Mouse (Mus musculus): ENCODE data around the gene Tsga10ip. TPM values are rescaled to one million over a fixed set of nuclear protein-coding genes. Genes with fewer than 3 reads are reported as not detected.
"Not testable (repeated sequence)": the region's sequence is repeated elsewhere in the genome, so short reads cannot be mapped to it uniquely, and the experiment has no call there.

Gene Tsga10ip
- polyA plus RNA-seq, 1 experiment from 2014 or later: not detected

DNA sequence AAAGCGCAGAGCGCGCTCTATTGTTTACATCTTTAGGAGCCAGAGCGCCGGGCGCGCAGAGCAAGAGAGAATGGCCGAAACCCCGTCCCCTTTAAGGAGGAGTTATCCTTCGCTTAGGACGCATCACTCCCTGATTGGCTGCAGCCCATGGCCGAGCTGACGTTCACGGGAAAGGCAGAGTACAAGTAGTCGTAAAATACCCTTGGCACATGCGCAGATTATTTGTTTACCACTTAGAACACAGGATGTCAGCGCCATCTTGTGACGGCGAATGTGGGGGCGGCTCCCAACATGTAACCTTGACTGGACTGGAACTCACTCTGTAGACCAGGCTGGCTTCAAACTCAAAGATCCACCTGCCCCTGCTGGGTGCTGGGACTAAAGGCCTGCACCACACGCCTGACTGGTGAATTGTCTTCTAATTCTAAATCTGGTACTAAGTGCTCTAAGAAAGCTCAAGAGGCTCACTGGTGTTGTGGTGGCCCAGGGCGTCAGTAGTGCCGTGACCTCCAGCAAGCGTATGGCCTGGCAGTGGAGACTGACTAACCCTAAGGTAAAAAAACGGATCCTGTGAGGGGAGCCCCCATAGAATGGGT is 4.3 kb upstream of the Tsga10ip start:
- H3K27ac ChIP-seq (replicated peaks): peak overlapping the region; percentile 89
- ATAC-seq (ENCODE audit: low FRiP score, low read depth): peak; percentile 85
- peak overlapping the region; percentile 62 for H3K4me2 ChIP-seq
- H3K9me3 ChIP-seq, H3K36me3 ChIP-seq, H3K27me3 ChIP-seq: not testable (repeated sequence)
- H3K9ac ChIP-seq: peak overlapping the region; percentile 63
- WGBS: 11% methylated on average over 25 of the region's 25 CpGs
- H3K4me1 ChIP-seq (replicated peaks): peaks cover 15% of the 10 kb centered on the region
- peak overlapping the region; percentile 52 for H3K4me3 ChIP-seq

DNA sequence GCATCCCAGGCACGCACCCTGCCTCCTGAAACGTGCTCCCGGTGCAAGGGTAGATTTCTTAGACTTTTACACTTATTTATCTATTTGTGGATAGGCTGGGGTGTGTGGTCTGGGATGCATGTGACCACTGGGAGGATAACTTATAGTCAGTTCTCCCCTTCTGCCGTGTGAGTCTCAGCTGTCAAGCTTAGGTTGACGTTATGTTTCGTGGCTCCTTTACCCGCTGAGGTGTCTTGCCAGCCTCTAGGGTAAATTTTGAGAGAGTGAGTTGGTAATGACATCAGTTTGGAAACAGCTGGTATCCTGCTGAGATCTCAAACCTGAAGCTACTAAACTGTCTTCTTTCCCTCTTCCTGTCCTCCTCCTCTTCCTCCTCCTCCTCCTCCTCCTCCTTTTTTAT is 3.6 kb upstream of the Tsga10ip start:
- peak overlapping the region; percentile 28 for H3K9ac ChIP-seq

DNA sequence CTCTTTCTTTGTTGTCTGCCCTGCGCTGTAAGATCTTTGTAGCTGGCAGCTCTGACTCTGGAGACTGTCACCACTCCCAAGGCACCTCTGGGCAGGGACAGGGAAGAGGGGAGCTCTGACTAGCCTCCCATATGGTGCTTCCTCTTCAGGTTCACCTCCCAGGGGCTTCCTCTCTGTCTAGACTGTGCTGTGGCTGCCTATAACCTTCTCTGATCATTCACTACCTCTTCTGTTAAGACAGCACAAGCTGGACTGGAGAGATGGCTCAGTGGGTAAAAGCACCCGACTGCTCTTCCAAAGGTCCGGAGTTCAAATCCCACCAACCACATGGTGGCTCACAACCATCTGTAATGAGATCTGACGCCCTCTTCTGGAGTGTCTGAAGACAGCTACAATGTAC is 1.3 kb downstream of the Tsga10ip start:
- 73% methylated on average over 4 of the region's 4 CpGs for WGBS
- H3K4me3 ChIP-seq; H3K9ac ChIP-seq; H3K27me3 ChIP-seq; H3K27ac ChIP-seq (replicated peaks); H3K9me3 ChIP-seq; ATAC-seq (ENCODE audit: low FRiP score, low read depth); H3K4me1 ChIP-seq (replicated peaks); H3K4me2 ChIP-seq; H3K36me3 ChIP-seq: not testable (repeated sequence)

More for the DNA sequence above, 3.6 kb upstream of the Tsga10ip start:
- no peak for ATAC-seq (ENCODE audit: low FRiP score, low read depth)
- H3K4me1 ChIP-seq (replicated peaks): peaks cover 15% of the 10 kb centered on the region
- H3K36me3 ChIP-seq: no peaks in the 10 kb centered on the region
- H3K27ac ChIP-seq (replicated peaks): peak overlapping the region; percentile 62; the same call in 1 of the 2 replicates
- H3K9me3 ChIP-seq: no peaks in the 10 kb centered on the region
- H3K4me2 ChIP-seq: peak overlapping the region; percentile 55
- 29% methylated on average over 7 of the region's 7 CpGs for WGBS
- peak overlapping the region; percentile 35 for H3K4me3 ChIP-seq
- no peaks in the 10 kb centered on the region for H3K27me3 ChIP-seq

DNA sequence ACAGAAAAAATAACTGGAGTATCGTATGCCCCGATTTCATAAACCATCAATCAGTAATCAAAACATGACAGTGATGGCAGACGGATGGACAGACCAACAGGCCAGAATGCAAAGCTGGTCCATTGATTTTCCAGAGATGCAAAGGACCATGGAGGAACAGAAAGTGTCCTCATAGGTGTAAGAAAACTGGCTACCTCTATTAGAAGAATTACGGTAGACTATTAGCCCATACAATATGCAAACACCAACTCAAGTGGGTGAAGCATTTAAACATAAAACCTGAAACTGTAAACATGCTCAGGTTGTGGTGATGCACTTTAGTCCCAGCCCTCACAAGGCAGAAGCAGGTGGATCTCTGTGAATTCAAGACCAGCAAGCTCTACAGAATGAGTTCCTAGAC is 7.0 kb downstream of the Tsga10ip start:
- Histone ChIP-seq H3K27ac (replicated peaks) (no peak overlapping the region), H3K27me3 (no peaks in the 10 kb centered on the region), H3K4me3 (no peak overlapping the region), H3K36me3 (no peaks in the 10 kb centered on the region), H3K4me1 (replicated peaks) (peaks cover 5% of the 10 kb centered on the region), H3K4me2 (no peak overlapping the region), H3K9ac (no peak overlapping the region), H3K9me3 (no peaks in the 10 kb centered on the region)
- WGBS: 71% methylated on average over 4 of the region's 4 CpGs
- ATAC-seq (ENCODE audit: low FRiP score, low read depth): no peak

DNA sequence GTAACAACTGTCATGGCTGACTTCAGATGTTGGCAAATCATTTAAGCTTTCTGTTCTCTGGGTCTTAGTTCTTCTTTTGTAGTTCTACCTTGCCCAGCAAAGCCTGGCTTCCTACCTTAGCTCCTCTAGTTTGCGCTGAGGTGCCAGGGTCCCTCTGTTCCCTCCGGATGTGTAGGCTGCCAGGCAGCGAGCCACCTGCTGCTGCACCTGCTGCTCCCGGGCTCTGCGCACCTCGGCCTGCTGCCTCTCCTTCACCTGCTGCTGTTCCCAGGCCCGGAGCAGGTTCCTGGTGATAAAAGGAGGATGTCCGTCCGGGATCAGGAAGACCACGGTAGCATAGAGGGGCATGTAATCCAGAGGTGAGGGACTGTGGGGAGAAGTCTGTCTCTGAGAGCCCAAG is 8.2 kb downstream of the Tsga10ip start:
- Histone ChIP-seq H3K9ac (no peak overlapping the region), H3K4me3 (no peak overlapping the region), H3K4me1 (replicated peaks) (peaks cover 17% of the 10 kb centered on the region), H3K27ac (replicated peaks) (no peak overlapping the region), H3K9me3 (no peaks in the 10 kb centered on the region), H3K36me3 (no peaks in the 10 kb centered on the region), H3K27me3 (no peaks in the 10 kb centered on the region), H3K4me2 (no peak overlapping the region)
- no peak for ATAC-seq (ENCODE audit: low FRiP score, low read depth)
- 56% methylated on average over 10 of the region's 10 CpGs for WGBS

DNA sequence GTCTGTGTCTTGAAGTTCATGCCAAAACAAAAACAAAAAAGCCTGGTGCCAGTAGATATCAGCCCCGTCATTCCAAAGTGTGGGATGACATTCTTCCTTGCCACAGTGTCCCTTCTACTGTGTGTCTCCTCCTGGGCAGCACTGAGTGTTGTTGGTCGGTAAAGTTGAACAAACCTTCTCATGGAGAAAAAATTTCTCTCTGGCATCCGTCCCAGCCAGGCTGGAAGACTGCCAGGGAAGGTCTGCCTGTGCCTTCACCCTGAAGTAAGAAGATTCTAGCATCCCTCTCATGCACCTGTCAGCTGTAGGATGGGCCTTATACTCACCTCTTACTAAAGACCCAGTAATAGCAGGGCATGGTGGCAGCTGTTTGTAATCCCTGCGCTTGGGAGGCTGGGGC is 9.4 kb downstream of the Tsga10ip start:
- Histone ChIP-seq H3K9ac (no peak overlapping the region), H3K4me1 (replicated peaks) (peaks cover 18% of the 10 kb centered on the region), H3K9me3 (no peaks in the 10 kb centered on the region), H3K4me3 (no peak overlapping the region), H3K27me3 (no peaks in the 10 kb centered on the region), H3K4me2 (no peak overlapping the region), H3K36me3 (no peaks in the 10 kb centered on the region), H3K27ac (replicated peaks) (no peak overlapping the region)
- ATAC-seq (ENCODE audit: low FRiP score, low read depth): no peak
- 57% methylated on average over 4 of the region's 4 CpGs for WGBS

DNA sequence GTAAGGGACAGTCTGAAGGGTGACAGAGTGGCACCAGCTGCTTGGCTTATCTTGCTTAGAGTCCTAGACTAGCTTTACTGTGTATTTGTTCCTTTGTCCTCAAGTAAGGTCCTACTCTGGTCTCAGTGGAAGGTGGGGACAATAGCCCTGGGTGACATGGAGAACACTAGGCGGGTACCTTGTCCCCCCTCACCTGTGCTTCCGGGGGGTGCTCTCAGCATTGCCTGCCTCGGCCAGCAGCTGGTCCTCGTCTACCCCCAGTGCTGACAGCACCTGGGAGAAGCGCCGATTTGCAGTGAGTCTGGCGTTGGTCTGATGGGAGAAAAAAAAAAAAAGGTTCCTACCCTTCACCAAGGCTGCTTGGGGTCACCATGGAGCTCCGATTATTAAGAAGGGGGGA is 11.9 kb downstream of the Tsga10ip start:
- no peaks in the 10 kb centered on the region for H3K9me3 ChIP-seq
- H3K27me3 ChIP-seq: no peaks in the 10 kb centered on the region
- no peak overlapping the region for H3K9ac ChIP-seq
- 85% methylated on average over 8 of the region's 8 CpGs for WGBS
- peak overlapping the region; percentile 89; the same call in 1 of the 2 replicates for H3K4me2 ChIP-seq
- no peak overlapping the region for H3K27ac ChIP-seq (replicated peaks)
- H3K4me1 ChIP-seq (replicated peaks): peaks cover 35% of the 10 kb centered on the region
- no peaks in the 10 kb centered on the region for H3K36me3 ChIP-seq
- H3K4me3 ChIP-seq: no peak overlapping the region
- ATAC-seq (ENCODE audit: low FRiP score, low read depth): no peak

DNA sequence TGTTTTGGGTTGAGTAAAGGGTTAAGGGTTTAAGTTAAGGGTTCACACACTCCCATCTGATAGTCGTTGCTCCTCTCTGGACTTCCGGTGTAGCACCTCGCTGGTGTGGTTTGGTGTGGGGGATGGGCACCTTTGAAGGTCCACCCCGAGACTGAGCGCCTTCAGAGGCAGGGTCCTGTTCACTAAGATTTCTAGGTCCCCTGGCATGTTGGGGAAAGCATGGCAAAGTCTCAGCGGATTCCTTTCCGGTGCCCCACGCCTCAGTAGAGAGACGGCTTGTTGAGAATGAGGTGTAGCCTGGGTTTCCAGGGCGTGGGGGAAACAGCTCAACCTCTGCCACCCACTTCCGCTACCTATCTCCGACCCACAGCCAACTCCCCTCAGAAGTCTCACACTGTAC is 12.7 kb downstream of the Tsga10ip start:
- ATAC-seq (ENCODE audit: low FRiP score, low read depth): no peak
- WGBS: 50% methylated on average over 12 of the region's 12 CpGs

DNA sequence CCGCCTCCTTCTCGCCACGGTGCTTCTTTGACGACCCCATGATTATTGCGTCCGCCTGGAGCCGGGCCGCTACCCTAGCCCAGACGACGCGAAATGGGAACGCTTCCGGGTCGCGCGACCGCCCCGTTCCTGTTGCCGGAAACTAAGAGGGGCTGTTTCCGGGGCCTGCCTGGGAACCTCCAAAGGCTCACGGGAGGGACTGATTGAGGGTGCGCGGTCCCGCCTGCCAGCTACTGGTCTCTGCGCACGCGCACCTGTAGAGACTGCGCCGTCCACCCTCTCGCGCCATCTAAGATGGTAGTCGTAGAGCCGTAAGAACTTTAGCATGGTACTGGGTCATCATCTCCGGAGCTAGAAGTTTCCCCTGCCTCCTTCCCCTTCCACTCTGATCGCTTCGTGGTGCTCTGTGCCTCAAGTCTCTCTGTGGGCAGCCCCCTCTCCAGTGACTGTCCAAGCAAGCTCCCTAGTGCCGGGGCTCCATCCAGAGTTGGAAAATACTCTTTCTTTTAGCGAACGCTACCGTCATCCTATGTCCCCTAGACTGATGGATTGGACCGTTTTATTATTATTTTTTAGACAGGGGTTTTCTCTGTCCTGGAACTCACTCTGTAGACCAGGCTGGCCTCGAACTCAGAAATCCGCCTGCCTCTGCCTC is 13.6 kb downstream of the Tsga10ip start, which contains the start of gene Sart1:
Sart1 (minus strand) TSS at position 116 of the 655 bp plus-strand sequence.
- Histone ChIP-seq H3K4me2 (peak within 1 kb of the TSS; percentile 89), H3K4me3 (peak within 1 kb of the TSS; percentile 91), H3K9ac (peak within 1 kb of the TSS; percentile 84), H3K27ac (replicated peaks) (peak within 1 kb of the TSS; percentile 82), H3K9me3 (no peaks in the 10 kb centered on the region), H3K27me3 (no peaks in the 10 kb centered on the region), H3K36me3 (peaks cover 14% of the 10 kb centered on the region), H3K4me1 (replicated peaks) (peaks cover 35% of the 10 kb centered on the region)
- WGBS: 2% methylated on average over 43 of the region's 43 CpGs
- ATAC-seq (ENCODE audit: low FRiP score, low read depth): peak; percentile 97

More for the DNA sequence above, 12.7 kb downstream of the Tsga10ip start:
- Histone ChIP-seq H3K4me1 (replicated peaks) (peaks cover 35% of the 10 kb centered on the region), H3K36me3 (peaks cover 5% of the 10 kb centered on the region; the same call in 1 of the 2 replicates), H3K9me3 (no peaks in the 10 kb centered on the region), H3K9ac (no peak overlapping the region), H3K27ac (replicated peaks) (no peak overlapping the region), H3K4me2 (peak overlapping the region; percentile 89), H3K27me3 (no peaks in the 10 kb centered on the region), H3K4me3 (peak overlapping the region; percentile 91)

DNA sequence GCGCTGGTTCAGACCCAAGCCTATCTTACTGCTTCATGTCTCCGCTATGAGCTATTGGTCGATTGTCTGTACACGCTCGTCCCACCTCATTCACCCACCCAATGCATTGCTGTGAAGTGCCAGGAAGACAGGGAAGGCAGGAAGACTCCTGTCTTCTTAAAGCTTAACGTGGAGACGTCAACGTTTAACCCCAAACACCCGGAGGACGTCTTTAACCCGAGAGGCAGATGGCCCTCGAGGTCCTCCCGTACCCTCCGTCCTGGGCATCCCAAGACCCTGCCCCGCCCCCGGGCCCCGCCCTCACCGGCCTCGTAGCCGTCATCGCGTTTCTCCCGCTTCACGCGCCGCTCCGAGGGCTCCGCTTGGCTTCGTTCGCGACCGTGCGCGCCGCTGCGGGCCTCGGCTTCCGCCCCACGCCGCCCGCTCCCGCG is 14.3 kb downstream of the Tsga10ip start:
- H3K27me3 ChIP-seq: no peaks in the 10 kb centered on the region
- peak overlapping the region; percentile 89 for H3K4me2 ChIP-seq
- no peaks in the 10 kb centered on the region for H3K9me3 ChIP-seq
- H3K4me3 ChIP-seq: peak overlapping the region; percentile 91
- H3K27ac ChIP-seq (replicated peaks): peak overlapping the region; percentile 82
- peak overlapping the region; percentile 84 for H3K9ac ChIP-seq
- peaks cover 20% of the 10 kb centered on the region for H3K36me3 ChIP-seq
- peaks cover 35% of the 10 kb centered on the region for H3K4me1 ChIP-seq (replicated peaks)
- peak; percentile 12; the same call in 1 of the 2 replicates for ATAC-seq (ENCODE audit: low FRiP score, low read depth)
- under 1% methylated on average over 39 of the region's 43 CpGs for WGBS

DNA sequence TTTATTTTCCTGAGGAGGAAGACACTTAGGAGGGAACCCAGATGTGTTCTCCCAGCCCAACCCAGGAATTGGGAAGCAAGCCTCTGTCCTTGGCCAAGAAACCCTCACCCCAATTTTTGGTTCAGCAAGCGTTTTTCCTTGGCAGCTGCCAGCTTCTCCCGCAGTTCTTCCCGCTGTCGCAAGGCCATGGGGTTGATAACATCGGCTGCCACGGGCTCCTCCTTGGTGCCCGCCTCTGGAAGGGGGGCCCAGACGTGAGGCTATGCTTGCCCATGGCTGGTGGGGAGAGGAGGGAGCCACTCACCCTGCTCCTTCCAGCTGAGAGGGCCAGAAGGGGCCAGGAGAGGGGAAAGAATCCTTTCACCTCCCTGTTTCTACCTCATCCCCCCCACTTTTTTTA is 17.6 kb downstream of the Tsga10ip start:
- peaks cover 52% of the 10 kb centered on the region for H3K36me3 ChIP-seq
- no peak overlapping the region for H3K9ac ChIP-seq
- H3K27me3 ChIP-seq: no peaks in the 10 kb centered on the region
- H3K9me3 ChIP-seq: no peaks in the 10 kb centered on the region
- 93% methylated on average over 8 of the region's 8 CpGs for WGBS
- no peak overlapping the region for H3K4me2 ChIP-seq
- no peak for ATAC-seq (ENCODE audit: low FRiP score, low read depth)
- no peak overlapping the region for H3K27ac ChIP-seq (replicated peaks)
- H3K4me3 ChIP-seq: no peak overlapping the region
- peaks cover 23% of the 10 kb centered on the region for H3K4me1 ChIP-seq (replicated peaks)

DNA sequence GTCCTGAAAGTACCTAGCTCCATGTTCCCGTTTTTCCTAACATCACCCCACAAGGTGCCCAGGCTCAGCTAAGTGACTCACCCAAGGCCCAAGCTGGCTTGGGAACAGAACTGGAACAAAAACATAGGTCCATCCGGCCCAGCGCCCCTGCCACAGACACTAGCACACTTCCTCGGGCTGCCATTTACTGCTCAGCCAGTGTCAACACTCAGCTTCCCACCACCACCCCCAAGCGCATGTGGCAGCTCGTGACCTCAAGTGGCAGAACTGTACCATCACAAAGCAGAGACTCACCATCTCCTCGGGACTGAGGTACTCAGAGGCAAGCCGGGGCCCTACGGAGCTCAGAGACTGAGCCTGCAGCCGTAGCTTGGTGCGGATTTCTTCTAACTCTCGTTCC is 19.0 kb downstream of the Tsga10ip start:
- H3K9me3 ChIP-seq: no peaks in the 10 kb centered on the region
- no peaks in the 10 kb centered on the region for H3K27me3 ChIP-seq
- peaks cover 66% of the 10 kb centered on the region for H3K36me3 ChIP-seq
- H3K27ac ChIP-seq (replicated peaks): no peak overlapping the region
- 95% methylated on average over 12 of the region's 12 CpGs for WGBS
- no peak overlapping the region for H3K4me3 ChIP-seq
- H3K9ac ChIP-seq: no peak overlapping the region
- H3K4me2 ChIP-seq: no peak overlapping the region
- ATAC-seq (ENCODE audit: low FRiP score, low read depth): no peak
- peaks cover 17% of the 10 kb centered on the region for H3K4me1 ChIP-seq (replicated peaks)

All from hindbrain, embryonic 15.5 days (tissue).